Comparison of ENCODE assay signal across 8 mouse cellular contexts in the genomic region with DNA sequence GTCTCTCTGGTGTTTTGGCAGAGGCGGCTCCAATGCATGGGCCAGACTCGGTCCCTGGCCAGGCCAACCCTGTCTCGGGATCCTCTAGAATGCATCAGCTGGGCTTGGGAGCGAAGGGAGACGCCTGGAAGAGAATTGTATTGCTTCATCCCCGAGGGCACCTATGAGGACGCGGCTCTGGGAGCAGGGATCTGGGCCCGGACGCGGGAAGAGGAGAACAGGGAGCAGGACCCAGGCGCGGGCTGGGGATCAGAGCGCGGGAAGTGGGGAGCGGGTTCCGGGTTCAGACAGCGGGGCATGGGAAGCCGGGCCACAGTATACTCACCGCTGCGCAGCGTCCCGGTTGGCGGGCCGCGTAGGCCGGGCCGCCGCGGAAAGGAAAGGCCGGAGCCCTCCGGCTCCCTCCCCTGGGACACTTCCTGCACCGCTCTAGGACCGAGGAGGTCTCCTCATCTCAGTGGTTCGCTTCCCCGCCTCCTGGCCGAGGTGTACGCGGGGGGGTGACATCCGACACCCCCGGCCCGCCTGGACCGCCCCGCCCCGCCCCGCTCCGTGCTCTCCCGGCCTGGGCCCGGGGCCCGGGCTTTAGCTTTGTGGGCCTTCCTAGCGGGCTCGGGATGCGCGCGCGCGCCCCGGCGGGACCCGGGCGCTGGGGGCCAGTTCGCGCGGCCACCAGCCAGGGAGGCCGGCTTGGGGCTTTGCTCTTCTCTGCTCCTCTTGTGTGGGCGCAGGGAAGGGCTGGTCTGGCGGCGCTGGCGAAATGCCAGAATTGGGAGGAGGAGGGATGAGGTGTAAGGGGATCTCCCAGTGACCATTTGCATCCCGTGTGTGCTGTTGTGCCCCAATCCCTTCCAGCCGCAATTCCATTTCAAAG. TPM values are rescaled to one million over a fixed set of nuclear protein-coding genes. Genes with fewer than 3 reads are reported as not detected.
DNase-seq lines count a peak whose midpoint lies in the region; ATAC-seq and TF ChIP-seq lines count a peak whose summit lies in the region.

No protein-coding gene starts in this region.

- peak; percentile 92 for ATAC-seq in embryonic facial prominence, embryonic 12.5 days (ENCODE audit: insufficient number of reproducible peaks, insufficient read depth, low FRiP score, low TSS enrichment)
- ATAC-seq in limb, embryonic 14.5 days (ENCODE audit: low FRiP score, low read depth): peak; percentile 97
- ATAC-seq in midbrain, embryonic 16.5 days: peak; percentile 92

- H3K79me2 ChIP-seq in heart, adult 2 months (replicated peaks; ENCODE audit: control insufficient read depth, insufficient read depth, low read length): no peaks in the 10 kb centered on the region

- intact Hi-C loops in heart, adult 2 months (cut with DNase I): no loop called here

- WGBS in embryonic facial prominence, embryonic 12.5 days: under 1% methylated on average over 67 of the region's 71 CpGs
- WGBS in heart, adult 2 months: 1% methylated on average over 71 of the region's 71 CpGs
- WGBS in kidney, adult 2 months: under 1% methylated on average over 71 of the region's 71 CpGs
- WGBS in limb, embryonic 14.5 days: 0% methylated on average over 31 of the region's 71 CpGs
- WGBS in midbrain, embryonic 16.5 days: under 1% methylated on average over 66 of the region's 71 CpGs

- peaks cover 16% of the 10 kb centered on the region; the same call in 1 of the 2 replicates for H3K4me1 ChIP-seq in embryonic facial prominence, embryonic 12.5 days
- H3K4me1 ChIP-seq in heart, adult 2 months (ENCODE audit: control insufficient read depth, insufficient read depth, low read length): peaks cover 1% of the 10 kb centered on the region; the same call in 1 of the 2 replicates
- no peaks in the 10 kb centered on the region; the same call in 1 of the 2 replicates for H3K4me1 ChIP-seq in kidney, adult 2 months (ENCODE audit: control insufficient read depth, insufficient read depth, low read length)
- H3K4me1 ChIP-seq in limb, embryonic 14.5 days (ENCODE audit: control insufficient read depth, insufficient read depth, low read length): peaks cover 11% of the 10 kb centered on the region; the same call in 1 of the 2 replicates
- H3K4me1 ChIP-seq in midbrain, embryonic 16.5 days (ENCODE audit: control insufficient read depth, insufficient read depth, low read length): peaks cover 20% of the 10 kb centered on the region

- TF ChIP-seq POLR2A in heart, adult 2 months (IDR thresholded peaks at IDR 0.05; ENCODE audit: insufficient read depth, low read depth, low read length): peak; percentile 29; the same call in 1 of the 2 replicates
- peak; percentile 44 for TF ChIP-seq POLR2A in kidney, adult 2 months (IDR thresholded peaks at IDR 0.05; ENCODE audit: low read depth, low read length)
- 0 out of 2 replicates have a peak, but pooled peaks have one; percentile 17 for TF ChIP-seq POLR2A in limb, embryonic 14.5 days (IDR thresholded peaks at IDR 0.05; ENCODE audit: borderline replicate concordance, extremely low read depth, insufficient read depth, insufficient read length)

- peaks cover 34% of the 10 kb centered on the region for H3K36me3 ChIP-seq in embryonic facial prominence, embryonic 12.5 days
- no peaks in the 10 kb centered on the region; the same call in 1 of the 2 replicates for H3K36me3 ChIP-seq in heart, adult 2 months (ENCODE audit: control insufficient read depth, insufficient read depth, low read length)
- peaks cover 2% of the 10 kb centered on the region for H3K36me3 ChIP-seq in kidney, adult 2 months (ENCODE audit: control insufficient read depth, insufficient read depth, low read length)
- H3K36me3 ChIP-seq in limb, embryonic 14.5 days (ENCODE audit: control insufficient read depth, insufficient read depth, low read length): peaks cover 39% of the 10 kb centered on the region
- H3K36me3 ChIP-seq in midbrain, embryonic 16.5 days (ENCODE audit: control insufficient read depth, insufficient read depth, low read length): peaks cover 20% of the 10 kb centered on the region; the same call in 1 of the 2 replicates

- peak overlapping the region; percentile 93 for H3K9ac ChIP-seq in embryonic facial prominence, embryonic 12.5 days
- H3K9ac ChIP-seq in heart, adult 2 months (ENCODE audit: low read depth, low read length): peak overlapping the region; percentile 97
- H3K9ac ChIP-seq in limb, embryonic 14.5 days (ENCODE audit: low read depth, low read length, severe bottlenecking): peak overlapping the region; percentile 97
- peak overlapping the region; percentile 90 for H3K9ac ChIP-seq in midbrain, embryonic 16.5 days (ENCODE audit: low read depth, low read length)

- no peak for TF ChIP-seq CTCF in heart, adult 2 months (IDR thresholded peaks at IDR 0.05)
- TF ChIP-seq CTCF in kidney, adult 2 months (conservative IDR thresholded peaks at IDR 0.05; ENCODE audit: insufficient read depth, insufficient read length, low read depth, low read length): no peak

- peak; percentile 48; the same call in 1 of the 2 replicates for TF ChIP-seq EP300 in heart, adult 2 months (IDR thresholded peaks at IDR 0.05; ENCODE audit: insufficient read depth, low read depth, low read length)

- H3K9me3 ChIP-seq in embryonic facial prominence, embryonic 12.5 days: no peaks in the 10 kb centered on the region
- H3K9me3 ChIP-seq in limb, embryonic 14.5 days (ENCODE audit: control insufficient read depth, low read length): no peaks in the 10 kb centered on the region
- H3K9me3 ChIP-seq in midbrain, embryonic 16.5 days (replicated peaks; ENCODE audit: control insufficient read depth, low read length, poor library complexity, severe bottlenecking): no peaks in the 10 kb centered on the region

- DNase-seq in 3T3-L1 (ENCODE audit: low read depth, low spot score): peak; percentile 90
- DNase-seq in adrenal gland, postnatal 25 days: peak; percentile 86
- DNase-seq in heart, adult 2 months: peak; percentile 93
- DNase-seq in kidney, adult 2 months: peak; percentile 93
- DNase-seq in limb, embryonic 14.5 days (ENCODE audit: low spot score): peak; percentile 93
- DNase-seq in spleen, postnatal 10 days (ENCODE audit: low spot score in 2 of 2): peak; percentile 43 to 68

- peak overlapping the region; percentile 73 for H3K4me2 ChIP-seq in embryonic facial prominence, embryonic 12.5 days (replicated peaks)
- peak overlapping the region; percentile 82 for H3K4me2 ChIP-seq in limb, embryonic 14.5 days (replicated peaks; ENCODE audit: low read depth, low read length, severe bottlenecking)
- H3K4me2 ChIP-seq in midbrain, embryonic 16.5 days (ENCODE audit: low read length): peak overlapping the region; percentile 92

- peak overlapping the region; percentile 95 for H3K27ac ChIP-seq in embryonic facial prominence, embryonic 12.5 days
- H3K27ac ChIP-seq in heart, adult 2 months: peak overlapping the region; percentile 91
- peak overlapping the region; percentile 51 for H3K27ac ChIP-seq in kidney, adult 2 months (ENCODE audit: insufficient read depth, low read depth, low read length)
- peak overlapping the region; percentile 94 for H3K27ac ChIP-seq in limb, embryonic 14.5 days (replicated peaks; ENCODE audit: low read depth, low read length)
- H3K27ac ChIP-seq in midbrain, embryonic 16.5 days (ENCODE audit: low read length): peak overlapping the region; percentile 95

- H3K27me3 ChIP-seq in embryonic facial prominence, embryonic 12.5 days: no peaks in the 10 kb centered on the region
- no peaks in the 10 kb centered on the region for H3K27me3 ChIP-seq in heart, adult 2 months (ENCODE audit: control insufficient read depth, insufficient read depth, low read length)
- H3K27me3 ChIP-seq in kidney, adult 2 months (replicated peaks; ENCODE audit: control insufficient read depth, insufficient read depth, low read length): no peaks in the 10 kb centered on the region
- H3K27me3 ChIP-seq in limb, embryonic 14.5 days (ENCODE audit: control insufficient read depth, insufficient read depth, low read length): no peaks in the 10 kb centered on the region
- no peaks in the 10 kb centered on the region for H3K27me3 ChIP-seq in midbrain, embryonic 16.5 days (ENCODE audit: control insufficient read depth, insufficient read depth, low read depth, low read length)

- H3K4me3 ChIP-seq in embryonic facial prominence, embryonic 12.5 days: peak overlapping the region; percentile 85
- peak overlapping the region; percentile 93 for H3K4me3 ChIP-seq in heart, adult 2 months
- peak overlapping the region; percentile 87 for H3K4me3 ChIP-seq in kidney, adult 2 months (ENCODE audit: insufficient read depth, low read depth, low read length)
- H3K4me3 ChIP-seq in limb, embryonic 14.5 days (replicated peaks; ENCODE audit: low read length): peak overlapping the region; percentile 93
- H3K4me3 ChIP-seq in midbrain, embryonic 16.5 days (ENCODE audit: low read depth, low read length): peak overlapping the region; percentile 90

RNA-seq across cellular contexts. Expression of a gene that starts 20.5 kb away (rescaled TPM):
- total RNA-seq in adrenal gland, postnatal 25 days (2021): 18.8 and 23.9 TPM in 2 replicates
- 28.3 and 29.9 TPM in 2 replicates for polyA plus RNA-seq in embryonic facial prominence, embryonic 12.5 days (2016; fragmentation: Nextera tagmentation; extraction: Ambion mirVana)
- 10 to 100 TPM; 11.7 to 14.8 TPM for total RNA-seq in heart, adult 2 months (2021)
- 7.8 and 10.0 TPM in 2 replicates for polyA plus RNA-seq in heart, adult 2 months (2012; rRNA removed)
- 11.0 and 12.7 TPM in 2 replicates for polyA plus RNA-seq in kidney, adult 2 months (2012; rRNA removed)
- 18.1 and 19.6 TPM in 2 replicates for polyA plus RNA-seq in limb, embryonic 14.5 days (2012; rRNA removed)
- 19.5 and 21.5 TPM in 2 replicates for polyA plus RNA-seq in limb, embryonic 14.5 days (2014; fragmentation: Nextera tagmentation; extraction: Ambion mirVana)
- polyA plus RNA-seq in midbrain, embryonic 16.5 days (2015; fragmentation: Nextera tagmentation; extraction: Ambion mirVana): 13.4 TPM in 2 replicates

RNA-seq across cellular contexts. Expression of a gene that starts 33.8 kb away (rescaled TPM):
- 4.6 and 5.9 TPM in 2 replicates for total RNA-seq in adrenal gland, postnatal 25 days (2021)
- 8.7 and 10.1 TPM in 2 replicates for polyA plus RNA-seq in embryonic facial prominence, embryonic 12.5 days (2016; fragmentation: Nextera tagmentation; extraction: Ambion mirVana)
- total RNA-seq in heart, adult 2 months (2021): 1 to 10 TPM; 3.0 to 4.7 TPM
- polyA plus RNA-seq in heart, adult 2 months (2012; rRNA removed): 1.00 and 2.1 TPM in 2 replicates
- polyA plus RNA-seq in kidney, adult 2 months (2012; rRNA removed): 0.50 and 0.61 TPM in 2 replicates
- polyA plus RNA-seq in limb, embryonic 14.5 days (2012; rRNA removed): 4.0 and 4.8 TPM in 2 replicates
- 10.7 and 11.7 TPM in 2 replicates for polyA plus RNA-seq in limb, embryonic 14.5 days (2014; fragmentation: Nextera tagmentation; extraction: Ambion mirVana)
- polyA plus RNA-seq in midbrain, embryonic 16.5 days (2015; fragmentation: Nextera tagmentation; extraction: Ambion mirVana): 14.2 and 14.4 TPM in 2 replicates

RNA-seq across cellular contexts. Expression of a gene that starts 35.3 kb away (rescaled TPM):
- total RNA-seq in adrenal gland, postnatal 25 days (2021): 0.48 and 0.55 TPM in 2 replicates
- polyA plus RNA-seq in embryonic facial prominence, embryonic 12.5 days (2016; fragmentation: Nextera tagmentation; extraction: Ambion mirVana): 0.08 and 0.25 TPM in 2 replicates
- under 1 TPM; 0.45 to 0.55 TPM for total RNA-seq in heart, adult 2 months (2021)
- polyA plus RNA-seq in heart, adult 2 months (2012; rRNA removed): 0.33 and 0.38 TPM in 2 replicates
- polyA plus RNA-seq in kidney, adult 2 months (2012; rRNA removed): 0.37 and 0.42 TPM in 2 replicates
- polyA plus RNA-seq in limb, embryonic 14.5 days (2012; rRNA removed): 0.57 and 0.58 TPM in 2 replicates
- 0.48 and 0.65 TPM in 2 replicates for polyA plus RNA-seq in limb, embryonic 14.5 days (2014; fragmentation: Nextera tagmentation; extraction: Ambion mirVana)
- 0.09 and 0.34 TPM in 2 replicates for polyA plus RNA-seq in midbrain, embryonic 16.5 days (2015; fragmentation: Nextera tagmentation; extraction: Ambion mirVana)

RNA-seq across cellular contexts. Expression of a gene that starts 55.1 kb away (rescaled TPM):
- total RNA-seq in adrenal gland, postnatal 25 days (2021): 74.2 and 87.8 TPM in 2 replicates
- polyA plus RNA-seq in embryonic facial prominence, embryonic 12.5 days (2016; fragmentation: Nextera tagmentation; extraction: Ambion mirVana): 157 and 169 TPM in 2 replicates
- total RNA-seq in heart, adult 2 months (2021): 10 to 100 TPM; 37.7 to 42.2 TPM
- polyA plus RNA-seq in heart, adult 2 months (2012; rRNA removed): 49.4 and 85.7 TPM in 2 replicates
- 91.7 and 104 TPM in 2 replicates for polyA plus RNA-seq in kidney, adult 2 months (2012; rRNA removed)
- 88.9 and 94.2 TPM in 2 replicates for polyA plus RNA-seq in limb, embryonic 14.5 days (2012; rRNA removed)
- polyA plus RNA-seq in limb, embryonic 14.5 days (2014; fragmentation: Nextera tagmentation; extraction: Ambion mirVana): 127 and 139 TPM in 2 replicates
- 557 and 614 TPM in 2 replicates for polyA plus RNA-seq in midbrain, embryonic 16.5 days (2015; fragmentation: Nextera tagmentation; extraction: Ambion mirVana)

RNA-seq across cellular contexts. Expression of a gene that starts 56.2 kb away (rescaled TPM):
- total RNA-seq in adrenal gland, postnatal 25 days (2021): 10.4 and 11.4 TPM in 2 replicates
- 18.8 and 19.3 TPM in 2 replicates for polyA plus RNA-seq in embryonic facial prominence, embryonic 12.5 days (2016; fragmentation: Nextera tagmentation; extraction: Ambion mirVana)
- total RNA-seq in heart, adult 2 months (2021): 10 to 100 TPM; 11.8 to 12.9 TPM
- 6.6 and 11.2 TPM in 2 replicates for polyA plus RNA-seq in heart, adult 2 months (2012; rRNA removed)
- 6.2 and 7.2 TPM in 2 replicates for polyA plus RNA-seq in kidney, adult 2 months (2012; rRNA removed)
- 11.5 and 12.7 TPM in 2 replicates for polyA plus RNA-seq in limb, embryonic 14.5 days (2012; rRNA removed)
- polyA plus RNA-seq in limb, embryonic 14.5 days (2014; fragmentation: Nextera tagmentation; extraction: Ambion mirVana): 11.7 and 12.6 TPM in 2 replicates
- polyA plus RNA-seq in midbrain, embryonic 16.5 days (2015; fragmentation: Nextera tagmentation; extraction: Ambion mirVana): 17.9 and 18.3 TPM in 2 replicates

Comparison
In these comparisons a context has a peak if more than half of its experiments do, and no peak if none do; other contexts are left out.
1. Peak in every context shown above with its lines: DNase-seq, ATAC-seq, H3K4me3 ChIP-seq and H3K27ac ChIP-seq.